Mouse (Mus musculus): ENCODE measurements around the gene Ngly1.

- TF ChIP-seq POLR2A (IDR thresholded peaks at IDR 0.05; ENCODE audit: low read depth, low read length) (no peak), EP300 (IDR thresholded peaks at IDR 0.05; ENCODE audit: low read length) (no peak), CTCF (conservative IDR thresholded peaks at IDR 0.05 in 1 of 2, IDR thresholded peaks at IDR 0.05 in 1 of 2; ENCODE audit: low read depth in 2 of 2, low read length in 2 of 2) (no peak), MAFK (IDR thresholded peaks at IDR 0.05; ENCODE audit: insufficient replicate concordance, low read length) (no peak), ZNF384 (IDR thresholded peaks at IDR 0.05; ENCODE audit: low read depth, low read length) (no peak), JUN (IDR thresholded peaks at IDR 0.05; ENCODE audit: insufficient read depth, low read depth, low read length) (no peak), NELFE (IDR thresholded peaks at IDR 0.05; ENCODE audit: low read depth, low read length) (no peak), GABPA (IDR thresholded peaks at IDR 0.05; ENCODE audit: insufficient replicate concordance, low read depth, low read length) (no peak), TCF12 (IDR thresholded peaks at IDR 0.05; ENCODE audit: low read depth, low read length) (no peak), MYC (IDR thresholded peaks at IDR 0.05; ENCODE audit: low read depth, low read length) (no peak), CHD1 (IDR thresholded peaks at IDR 0.05; ENCODE audit: low read depth, low read length) (no peak), POLR2AphosphoS2 (IDR thresholded peaks at IDR 0.05; ENCODE audit: low read depth, low read length) (no peak)
These were observed 2.7 kb upstream of the Ngly1 start for GRCm38 (mm10) chr14:16246340-16246912.
